In the genomic region with DNA sequence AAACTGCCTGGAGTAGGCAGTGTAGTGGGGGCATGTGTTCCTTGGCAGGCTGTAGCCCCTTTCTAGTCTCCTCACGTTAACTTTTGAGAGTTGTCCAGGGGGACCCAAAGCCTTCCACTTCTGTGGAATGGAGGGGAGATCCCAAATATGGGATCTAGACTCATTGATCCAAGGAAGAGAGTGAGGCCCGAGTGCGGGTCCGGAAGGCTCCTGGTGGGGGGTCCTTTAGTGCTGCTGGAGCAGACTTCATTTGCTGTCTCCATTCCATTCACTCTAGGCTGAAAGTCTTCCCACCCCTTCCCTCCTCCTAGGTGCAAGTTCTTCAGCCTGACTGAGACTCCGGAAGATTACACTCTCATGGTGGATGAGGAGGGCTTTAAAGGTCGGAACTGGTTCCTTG, we compare ENCODE assay signal across 8 mouse cellular contexts. TPM values are rescaled to one million over a fixed set of nuclear protein-coding genes. Genes with fewer than 3 reads are reported as not detected.
DNase-seq lines count a peak whose midpoint lies in the region; ATAC-seq and TF ChIP-seq lines count a peak whose summit lies in the region.

No protein-coding gene starts in this region.

- peak overlapping the region; percentile 73 for H3K9ac ChIP-seq in heart, embryonic 12.5 days
- peak overlapping the region; percentile 82 for H3K9ac ChIP-seq in ES-Bruce4 (ENCODE audit: low read depth, poor library complexity, severe bottlenecking)
- H3K9ac ChIP-seq in forebrain, embryonic 15.5 days (replicated peaks): peak overlapping the region; percentile 37
- peak overlapping the region; percentile 74 for H3K9ac ChIP-seq in liver, embryonic 16.5 days (ENCODE audit: low read depth, low read length)

- H3K27ac ChIP-seq in heart, embryonic 12.5 days (ENCODE audit: poor library complexity, severe bottlenecking): no peak overlapping the region
- H3K27ac ChIP-seq in ES-Bruce4 (ENCODE audit: insufficient read depth, low read length): 0 out of 2 replicates have a peak overlapping the region, but pooled peaks have one; percentile 3
- no peak overlapping the region for H3K27ac ChIP-seq in forebrain, embryonic 15.5 days (replicated peaks)
- no peak overlapping the region for H3K27ac ChIP-seq in liver, embryonic 16.5 days (ENCODE audit: low read length)

- 12% methylated on average over 6 of the region's 6 CpGs for whole genome bisulfite sequencing in heart, embryonic 12.5 days
- WGBS in forebrain, embryonic 15.5 days: 4% methylated on average over 6 of the region's 6 CpGs
- 14% methylated on average over 6 of the region's 6 CpGs for WGBS in liver, embryonic 16.5 days (ENCODE audit: insufficient replicate concordance)

- peaks cover 20% of the 10 kb centered on the region for H3K4me1 ChIP-seq in heart, embryonic 12.5 days (replicated peaks)
- peaks cover 7% of the 10 kb centered on the region for H3K4me1 ChIP-seq in ES-Bruce4 (ENCODE audit: control insufficient read depth, insufficient read depth, low read length)
- H3K4me1 ChIP-seq in forebrain, embryonic 15.5 days: peaks cover 8% of the 10 kb centered on the region
- peaks cover 47% of the 10 kb centered on the region for H3K4me1 ChIP-seq in liver, embryonic 16.5 days (ENCODE audit: control insufficient read depth, low read depth, low read length)

- peaks cover 13% of the 10 kb centered on the region; the same call in 1 of the 2 replicates for H3K27me3 ChIP-seq in heart, embryonic 12.5 days (replicated peaks)
- no peaks in the 10 kb centered on the region for H3K27me3 ChIP-seq in ES-Bruce4 (ENCODE audit: control insufficient read depth, insufficient read depth, low read length, poor library complexity, severe bottlenecking)
- H3K27me3 ChIP-seq in forebrain, embryonic 15.5 days: peaks cover 24% of the 10 kb centered on the region
- peaks cover 17% of the 10 kb centered on the region for H3K27me3 ChIP-seq in liver, embryonic 16.5 days (ENCODE audit: control insufficient read depth, insufficient read depth, low read depth, low read length)

- DNase-seq in heart, postnatal 10 days: no peak
- DNase-seq in adrenal gland, postnatal 10 days: no peak
- no peak for DNase-seq in thymus, postnatal 14 days
- no peak for DNase-seq in frontal cortex, postnatal 36 days (ENCODE audit: low spot score in 2 of 2)

- no peak for TF ChIP-seq POLR2A in ES-Bruce4 (IDR thresholded peaks at IDR 0.05; ENCODE audit: insufficient read depth, low read length)

- peak overlapping the region; percentile 53 for H3K4me3 ChIP-seq in heart, embryonic 12.5 days
- H3K4me3 ChIP-seq in ES-Bruce4 (ENCODE audit: low read depth, low read length): peak overlapping the region; percentile 71
- peak overlapping the region; percentile 40 for H3K4me3 ChIP-seq in forebrain, embryonic 15.5 days
- peak overlapping the region; percentile 63 for H3K4me3 ChIP-seq in liver, embryonic 16.5 days (ENCODE audit: low read depth, low read length)

- no peak for TF ChIP-seq EP300 in ES-Bruce4 (IDR thresholded peaks at IDR 0.05; ENCODE audit: insufficient read depth, low read depth, low read length)

- peaks cover 16% of the 10 kb centered on the region for H3K36me3 ChIP-seq in heart, embryonic 12.5 days
- H3K36me3 ChIP-seq in ES-Bruce4 (ENCODE audit: control insufficient read depth, insufficient read depth, low read length, poor library complexity, severe bottlenecking): no peaks in the 10 kb centered on the region
- H3K36me3 ChIP-seq in forebrain, embryonic 15.5 days: peaks cover 4% of the 10 kb centered on the region; the same call in 1 of the 2 replicates
- H3K36me3 ChIP-seq in liver, embryonic 16.5 days (ENCODE audit: control insufficient read depth, insufficient read depth): no peaks in the 10 kb centered on the region

- no peaks in the 10 kb centered on the region for H3K9me3 ChIP-seq in heart, embryonic 12.5 days (replicated peaks)
- H3K9me3 ChIP-seq in ES-Bruce4 (replicated peaks; ENCODE audit: control insufficient read depth, insufficient read depth, low read length, poor library complexity, severe bottlenecking): no peaks in the 10 kb centered on the region
- no peaks in the 10 kb centered on the region for H3K9me3 ChIP-seq in forebrain, embryonic 15.5 days
- H3K9me3 ChIP-seq in liver, embryonic 16.5 days (replicated peaks; ENCODE audit: control insufficient read depth, low read length): no peaks in the 10 kb centered on the region

- intact Hi-C loops in heart, postnatal 10 days (cut with DNase I): loop anchor here (1.0 to 2.0 kb wide), 3 partner anchors 34 to 83 kb away; partner anchors contain the start of genes Ccdc157, Rnf215 and Sf3a1

- H3K4me2 ChIP-seq in heart, embryonic 12.5 days: peak overlapping the region; percentile 88
- H3K4me2 ChIP-seq in forebrain, embryonic 15.5 days (replicated peaks): peak overlapping the region; percentile 63
- H3K4me2 ChIP-seq in liver, embryonic 16.5 days (ENCODE audit: low read depth, low read length): peak overlapping the region; percentile 99

- TF ChIP-seq CTCF in ES-Bruce4 (IDR thresholded peaks at IDR 0.05; ENCODE audit: low read depth, low read length): no peak

- no peak for ATAC-seq in heart, embryonic 12.5 days (ENCODE audit: insufficient number of reproducible peaks, low FRiP score)
- no peak for ATAC-seq in forebrain, embryonic 15.5 days (replicated peaks)
- ATAC-seq in liver, embryonic 16.5 days (ENCODE audit: low read depth): no peak

RNA-seq across cellular contexts. Expression of gene Castor1, which starts 0.6 kb away (rescaled TPM):
- polyA plus RNA-seq in heart, embryonic 12.5 days (2016; fragmentation: Nextera tagmentation; extraction: Ambion mirVana): 3.4 and 3.8 TPM in 2 replicates
- 10 to 100 TPM in 1 of 2 experiments, 1 to 10 TPM in 1; 7.9 to 10.4 TPM for total RNA-seq in heart, postnatal 10 days (2021)
- polyA plus RNA-seq in ES-Bruce4 (2011; ENCODE audit: insufficient read depth, insufficient read length, low read depth, missing spikeins): 29.6 and 35.2 TPM in 2 replicates
- 1.4 and 1.5 TPM in 2 replicates for polyA plus RNA-seq in forebrain, embryonic 15.5 days (2015; fragmentation: Nextera tagmentation; extraction: Ambion mirVana)
- 1.2 and 1.7 TPM in 2 replicates for polyA plus RNA-seq in liver, embryonic 16.5 days (2015; fragmentation: Nextera tagmentation; extraction: Ambion mirVana)
- total RNA-seq in adrenal gland, postnatal 10 days (2021): 1 to 10 TPM; 5.6 to 8.3 TPM

RNA-seq across cellular contexts. Expression of gene Osm, which starts 17.6 kb away (rescaled TPM):
- polyA plus RNA-seq in heart, embryonic 12.5 days (2016; fragmentation: Nextera tagmentation; extraction: Ambion mirVana): not detected in 2 replicates
- total RNA-seq in heart, postnatal 10 days (2021): not detected
- 0.52 and 0.88 TPM in 2 replicates for polyA plus RNA-seq in ES-Bruce4 (2011; ENCODE audit: insufficient read depth, insufficient read length, low read depth, missing spikeins)
- polyA plus RNA-seq in forebrain, embryonic 15.5 days (2015; fragmentation: Nextera tagmentation; extraction: Ambion mirVana): not detected in 2 replicates
- 0.40 and 0.53 TPM in 2 replicates for polyA plus RNA-seq in liver, embryonic 16.5 days (2015; fragmentation: Nextera tagmentation; extraction: Ambion mirVana)
- under 1 TPM in 1 of 2 experiments, not detected in 1; 0.18 TPM for total RNA-seq in adrenal gland, postnatal 10 days (2021)

RNA-seq across cellular contexts. Expression of gene Tbc1d10a, which starts 32.0 kb away (rescaled TPM):
- 15.6 TPM in 2 replicates for polyA plus RNA-seq in heart, embryonic 12.5 days (2016; fragmentation: Nextera tagmentation; extraction: Ambion mirVana)
- 10 to 100 TPM; 12.3 to 12.6 TPM for total RNA-seq in heart, postnatal 10 days (2021)
- polyA plus RNA-seq in ES-Bruce4 (2011; ENCODE audit: insufficient read depth, insufficient read length, low read depth, missing spikeins): 19.9 and 20.5 TPM in 2 replicates
- polyA plus RNA-seq in forebrain, embryonic 15.5 days (2015; fragmentation: Nextera tagmentation; extraction: Ambion mirVana): 30.2 and 31.1 TPM in 2 replicates
- 6.5 and 6.6 TPM in 2 replicates for polyA plus RNA-seq in liver, embryonic 16.5 days (2015; fragmentation: Nextera tagmentation; extraction: Ambion mirVana)
- 10 to 100 TPM; 15.1 to 16.4 TPM for total RNA-seq in adrenal gland, postnatal 10 days (2021)

RNA-seq across cellular contexts. Expression of gene Lif, which starts 38.7 kb away (rescaled TPM):
- 0.24 and 0.63 TPM in 2 replicates for polyA plus RNA-seq in heart, embryonic 12.5 days (2016; fragmentation: Nextera tagmentation; extraction: Ambion mirVana)
- total RNA-seq in heart, postnatal 10 days (2021): under 1 TPM; 0.55 to 0.62 TPM
- 12.1 and 13.3 TPM in 2 replicates for polyA plus RNA-seq in ES-Bruce4 (2011; ENCODE audit: insufficient read depth, insufficient read length, low read depth, missing spikeins)
- polyA plus RNA-seq in forebrain, embryonic 15.5 days (2015; fragmentation: Nextera tagmentation; extraction: Ambion mirVana): not detected in 2 replicates
- polyA plus RNA-seq in liver, embryonic 16.5 days (2015; fragmentation: Nextera tagmentation; extraction: Ambion mirVana): 0.02 TPM in 1 of 2 replicates, not detected in the other
- under 1 TPM; 0.30 to 0.69 TPM for total RNA-seq in adrenal gland, postnatal 10 days (2021)

RNA-seq across cellular contexts. Expression of gene Sf3a1, which starts 58.5 kb away (rescaled TPM):
- polyA plus RNA-seq in heart, embryonic 12.5 days (2016; fragmentation: Nextera tagmentation; extraction: Ambion mirVana): 43.1 and 46.5 TPM in 2 replicates
- total RNA-seq in heart, postnatal 10 days (2021): 10 to 100 TPM; 45.6 to 54.6 TPM
- polyA plus RNA-seq in ES-Bruce4 (2011; ENCODE audit: insufficient read depth, insufficient read length, low read depth, missing spikeins): 117 and 125 TPM in 2 replicates
- 51.9 and 55.0 TPM in 2 replicates for polyA plus RNA-seq in forebrain, embryonic 15.5 days (2015; fragmentation: Nextera tagmentation; extraction: Ambion mirVana)
- 15.9 and 18.2 TPM in 2 replicates for polyA plus RNA-seq in liver, embryonic 16.5 days (2015; fragmentation: Nextera tagmentation; extraction: Ambion mirVana)
- total RNA-seq in adrenal gland, postnatal 10 days (2021): 10 to 100 TPM; 41.0 to 44.7 TPM
